Mouse (Mus musculus): ENCODE results near the gene Krt90. TPM values are rescaled to one million over a fixed set of nuclear protein-coding genes. Genes with fewer than 3 reads are reported as not detected.
"Not testable (repeated sequence)": the region's sequence is repeated elsewhere in the genome, so short reads cannot be mapped to it uniquely, and the experiment has no call there.

Gene Krt90
- polyA plus RNA-seq, 1 experiment = not detected

DNA sequence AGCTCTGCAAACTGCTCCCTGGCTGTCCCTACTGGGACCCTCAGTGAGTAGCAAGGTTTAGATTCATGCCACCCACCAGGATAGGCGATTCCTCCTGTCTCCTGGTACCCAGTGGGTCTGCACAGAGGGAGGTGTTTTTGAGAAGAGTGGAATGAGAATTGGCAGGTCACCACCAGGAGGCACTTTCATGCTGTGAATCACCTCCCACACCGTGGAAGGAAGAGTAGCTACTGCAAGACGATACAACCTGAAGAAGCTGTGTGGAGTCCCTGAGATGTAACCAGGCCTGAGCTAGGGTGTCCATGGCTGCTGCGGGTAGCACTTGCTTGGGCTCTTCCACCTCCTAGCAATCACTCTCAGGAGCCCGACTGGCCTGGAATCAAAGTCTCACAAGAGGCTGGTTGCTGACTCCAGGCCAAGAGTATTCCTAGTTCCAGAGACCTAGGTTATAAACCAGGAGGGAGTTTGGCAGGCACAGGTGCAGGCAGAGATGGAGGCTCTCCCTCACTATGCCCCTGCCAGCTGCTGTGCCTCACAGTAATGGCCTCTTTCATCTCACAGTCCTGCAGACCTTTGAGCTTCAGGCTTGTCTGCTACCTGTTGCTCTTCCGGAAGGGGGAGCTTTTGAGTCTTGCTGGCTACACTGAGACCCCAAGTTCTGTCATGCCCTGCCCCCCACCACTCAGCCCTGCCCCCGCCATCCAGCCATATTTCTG, 24.7 kb downstream of the Krt90 start:
- no peak for TF ChIP-seq GATA1 (IDR thresholded peaks at IDR 0.05; ENCODE audit: low read length)

DNA sequence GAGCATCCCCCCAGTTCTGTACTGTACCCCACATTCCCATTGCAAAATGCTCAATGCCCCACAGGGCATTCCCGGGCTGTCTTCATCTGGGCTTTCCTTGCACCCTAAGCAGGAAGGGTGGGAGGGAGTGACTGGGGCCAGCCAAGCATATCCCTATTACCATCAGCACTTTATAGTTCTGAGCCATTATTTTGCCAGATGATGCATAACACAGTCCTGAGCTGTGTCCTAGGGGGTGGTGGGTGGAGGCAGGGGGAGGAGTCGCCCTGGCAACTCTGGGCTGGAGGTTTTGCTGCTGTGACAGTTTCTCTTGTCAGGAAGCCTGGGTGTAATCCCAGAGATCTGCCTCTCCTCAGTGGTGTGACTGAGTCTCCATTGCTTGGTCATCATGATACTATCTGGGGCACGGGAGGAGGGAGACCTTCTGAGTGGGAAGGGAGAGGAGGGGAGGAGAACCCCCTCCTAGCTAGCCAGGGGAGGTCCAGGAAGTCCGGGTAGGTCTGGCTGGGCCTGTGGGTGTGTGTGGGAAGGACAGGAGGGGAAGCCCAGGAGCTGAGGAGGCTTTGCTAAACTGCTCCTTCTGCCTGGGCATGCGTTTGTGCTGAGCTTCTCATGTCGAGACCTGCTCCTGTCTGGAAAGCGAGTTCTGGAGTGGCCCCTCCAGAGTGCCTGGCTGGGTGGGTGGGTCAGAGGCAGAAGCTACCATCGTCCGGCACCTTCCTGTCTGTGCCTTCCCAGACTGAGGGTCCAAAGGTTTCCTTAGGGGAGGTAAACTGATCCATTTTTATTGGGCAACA, 26.5 kb downstream of the Krt90 start:
- no peak for TF ChIP-seq GATA1 (IDR thresholded peaks at IDR 0.05; ENCODE audit: low read length)

DNA sequence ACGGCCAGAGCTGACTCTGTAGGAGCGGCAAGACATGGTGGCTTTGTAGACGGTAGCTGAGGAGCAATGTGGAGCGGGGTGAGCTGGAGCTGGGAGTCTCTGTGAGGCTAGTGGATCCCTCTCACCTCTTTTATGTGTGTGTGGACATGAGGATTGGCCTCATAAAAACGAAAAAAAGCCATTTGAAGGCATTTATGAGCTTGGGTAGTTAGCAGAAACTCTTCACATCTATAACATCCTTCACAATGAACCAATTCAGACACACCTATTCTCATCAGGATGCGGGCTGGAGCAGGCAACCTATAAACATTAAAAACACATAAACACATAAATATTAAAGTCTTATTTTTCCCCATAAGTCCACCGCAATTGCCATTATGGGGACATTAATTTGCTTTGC, 30.0 kb downstream of the Krt90 start, which contains the start of gene Krt84:
Krt84 (minus strand) TSS at position 101 of the 400 bp plus-strand sequence.
- TF ChIP-seq GATA1 (IDR thresholded peaks at IDR 0.05; ENCODE audit: low read length) = no peak

DNA sequence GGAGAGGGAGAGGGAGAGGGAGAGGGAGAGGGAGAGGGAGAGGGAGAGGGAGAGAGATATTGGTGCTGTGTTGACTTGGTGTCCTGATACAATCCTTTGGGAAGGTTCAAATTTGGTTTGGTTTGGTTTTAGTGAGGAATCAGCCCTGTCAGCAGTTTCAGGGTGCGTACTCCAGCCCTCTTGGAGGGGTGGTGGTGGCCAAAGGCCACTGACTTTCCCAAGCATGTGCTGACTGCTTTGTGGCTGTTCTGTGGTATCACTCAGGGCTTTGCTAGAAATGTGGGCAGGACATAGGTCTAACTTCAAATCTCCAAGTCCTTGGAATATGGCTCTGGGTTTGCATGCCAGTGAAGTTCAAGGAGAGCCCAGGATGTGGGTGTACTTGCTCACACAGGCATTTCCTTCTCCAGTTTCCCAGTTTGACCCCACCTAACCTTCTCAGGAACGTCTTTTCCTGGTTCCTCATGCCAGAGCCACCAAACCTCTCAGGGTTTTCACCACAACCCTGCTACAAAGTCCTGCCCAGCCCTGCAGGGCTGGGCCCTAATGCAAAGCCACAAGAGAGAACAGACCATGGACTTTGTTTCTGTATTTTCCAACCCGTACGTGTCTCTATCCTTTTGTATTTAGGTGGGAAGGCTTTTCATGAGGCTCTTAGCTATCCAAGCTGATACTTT, 40.1 kb downstream of the Krt90 start:
- TF ChIP-seq GATA1 (IDR thresholded peaks at IDR 0.05; ENCODE audit: low read length) = no peak

DNA sequence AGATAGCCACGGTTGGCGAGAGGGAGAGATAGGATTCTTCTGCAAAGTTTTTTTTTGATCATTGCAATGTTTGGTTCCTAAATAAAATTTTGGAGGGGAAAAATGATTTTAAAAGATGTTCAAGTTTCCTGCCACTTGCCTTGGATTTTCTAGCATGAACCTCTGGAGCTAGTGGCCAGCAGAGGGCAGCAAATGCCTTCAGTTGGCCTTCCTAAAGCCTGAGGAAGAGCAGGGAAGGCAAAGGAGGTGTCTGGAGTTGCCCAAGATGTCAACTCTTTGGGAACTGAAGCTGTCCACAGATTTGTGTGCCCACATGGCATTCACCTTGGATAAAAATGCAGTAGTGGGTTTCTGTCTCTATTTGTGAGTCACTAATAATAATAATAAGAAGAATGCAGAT, 43.0 kb downstream of the Krt90 start:
- TF ChIP-seq GATA1 (IDR thresholded peaks at IDR 0.05; ENCODE audit: low read length) = no peak

DNA sequence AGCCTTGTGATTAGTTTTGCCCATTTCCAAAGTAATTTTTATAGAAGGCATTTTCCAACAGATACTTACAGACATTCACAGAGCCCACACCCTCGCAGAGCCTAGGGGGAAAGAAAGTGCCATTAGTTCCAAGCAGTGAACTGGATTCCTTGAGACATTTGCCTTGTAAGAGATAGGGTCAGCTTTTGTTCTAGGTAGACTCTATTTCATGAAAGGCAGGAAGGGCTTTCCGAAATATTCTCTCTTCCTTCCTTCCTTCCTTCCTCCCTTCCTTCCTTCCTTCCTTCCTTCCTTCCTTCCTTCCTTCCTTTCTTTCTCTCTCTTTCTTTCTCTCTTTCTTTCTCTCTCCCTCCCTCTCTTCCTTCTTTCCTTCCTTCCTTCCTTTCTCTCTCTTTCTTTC, 45.6 kb downstream of the Krt90 start, which contains the start of gene Gm49425:
Gm49425 (minus strand) TSS at position 101 of the 400 bp plus-strand sequence.
- TF ChIP-seq GATA1 (IDR thresholded peaks at IDR 0.05; ENCODE audit: low read length) = not testable (repeated sequence)

DNA sequence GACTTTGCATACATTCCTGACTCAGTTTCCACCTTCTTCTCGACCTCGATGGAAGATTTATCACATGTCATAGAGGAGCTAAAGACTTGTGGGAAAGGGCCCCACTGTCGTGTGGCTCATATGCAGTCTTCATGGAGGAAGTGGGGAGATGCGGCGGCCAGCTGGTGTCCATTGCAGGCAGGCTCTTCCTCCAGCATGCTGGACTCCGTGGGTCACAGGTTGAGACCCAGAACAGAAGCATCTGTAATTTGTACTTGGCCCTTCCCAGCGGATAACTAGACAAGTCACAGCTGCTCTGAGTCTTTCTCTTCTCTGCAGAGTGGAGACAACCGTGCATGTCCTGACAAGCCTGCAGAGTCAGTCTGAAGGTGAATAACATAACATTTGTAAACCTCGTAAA, 54.5 kb downstream of the Krt90 start:
- no peak for TF ChIP-seq GATA1 (IDR thresholded peaks at IDR 0.05; ENCODE audit: low read length)

GRCm38 (mm10) chr15:101506896-101507758, 55.6 kb downstream of the Krt90 start:
- no peak for TF ChIP-seq GATA1 (IDR thresholded peaks at IDR 0.05; ENCODE audit: low read length)

Other genes with a start within 250 kb of the Krt90 start
- gene Krt80, start 192.8 kb downstream of the Krt90 start, polyA plus RNA-seq (2012) = not detected in 2 replicates
- not detected in 2 replicates for gene Krt7, start 151.9 kb downstream of the Krt90 start, polyA plus RNA-seq (2012)
- gene Krt87, start 124.1 kb downstream of the Krt90 start, polyA plus RNA-seq (2012) = not detected in 2 replicates
- not detected in 2 replicates for gene Krt88, start 115.2 kb downstream of the Krt90 start, polyA plus RNA-seq (2012)
- not detected in 2 replicates for gene Krt81, start 99.2 kb downstream of the Krt90 start, polyA plus RNA-seq (2012)
- not detected in 2 replicates for gene Krt86, start 89.5 kb downstream of the Krt90 start, polyA plus RNA-seq (2012)
- not detected in 2 replicates for gene Krt83, start 71.4 kb downstream of the Krt90 start, polyA plus RNA-seq (2012)
- gene Gm49425, start 45.7 kb downstream of the Krt90 start, polyA plus RNA-seq (2012) = not detected in 2 replicates
- gene Krt84, start 30.1 kb downstream of the Krt90 start, polyA plus RNA-seq (2012) = not detected in 2 replicates
- gene Krt82, start 12.3 kb downstream of the Krt90 start, polyA plus RNA-seq (2012) = not detected in 2 replicates
- gene Krt75, start 11.0 kb upstream of the Krt90 start, polyA plus RNA-seq (2012) = not detected in 2 replicates
- gene Gm5414, start 65.2 kb upstream of the Krt90 start, polyA plus RNA-seq (2012) = not detected in 2 replicates
- gene Gm5478, start 84.4 kb upstream of the Krt90 start, polyA plus RNA-seq (2012) = not detected in 2 replicates
- gene Krt6b, start 117.3 kb upstream of the Krt90 start, polyA plus RNA-seq (2012) = not detected in 2 replicates
- gene Krt6a, start 131.4 kb upstream of the Krt90 start, polyA plus RNA-seq (2012) = not detected in 2 replicates
- gene Krt5, start 149.9 kb upstream of the Krt90 start, polyA plus RNA-seq (2012) = not detected in 2 replicates
- not detected in 2 replicates for gene Krt71, start 180.2 kb upstream of the Krt90 start, polyA plus RNA-seq (2012)
- not detected in 2 replicates for gene Krt72, start 223.5 kb upstream of the Krt90 start, polyA plus RNA-seq (2012)
- gene Krt73, start 239.4 kb upstream of the Krt90 start, polyA plus RNA-seq (2012) = not detected in 2 replicates